Mouse (Mus musculus) myocyte (in vitro differentiated cells): ENCODE data around the gene Mtmr3.

Experiments
- CEBPB ChIP-seq: IDR thresholded peaks from 2 replicates; pipeline ENCODE4 v1.6.1; 2011; ENCODE audit warnings: mild to moderate bottlenecking, moderate library complexity; ENCODE audit not compliant: poor library complexity, insufficient read depth, severe bottlenecking
- E2F4 ChIP-seq: IDR thresholded peaks from one replicate; pipeline ENCODE4 v1.6.1; 2011; ENCODE audit warnings: mild to moderate bottlenecking, control low read depth, moderate library complexity; ENCODE audit not compliant: insufficient read depth
- MAX ChIP-seq: IDR thresholded peaks from one replicate; pipeline ENCODE4 v1.6.1; 2011; ENCODE audit warnings: low read depth, mild to moderate bottlenecking, control low read depth
- MYOG ChIP-seq, 3 experiments: IDR thresholded peaks; one replicate each; pipeline ENCODE4 v1.6.1; 2011; ENCODE audit warnings: control low read depth in 2 of 3, low read depth in 2 of 3, mild to moderate bottlenecking in 2 of 3; ENCODE audit not compliant: insufficient read length in 2 of 3, control insufficient read depth in 1 of 3, insufficient read depth in 1 of 3
- POLR2A ChIP-seq: IDR thresholded peaks from one replicate; pipeline ENCODE4 v1.6.1; 2011; ENCODE audit warnings: low read depth, mild to moderate bottlenecking, control low read depth, moderate library complexity; ENCODE audit not compliant: insufficient read length
- POLR2AphosphoS2 ChIP-seq: IDR thresholded peaks from one replicate; pipeline ENCODE4 v1.6.1; 2011; ENCODE audit warnings: low read depth, control low read depth; ENCODE audit not compliant: insufficient read length
- SRF ChIP-seq: IDR thresholded peaks from one replicate; pipeline ENCODE4 v1.6.1; 2011; ENCODE audit warnings: low read depth; ENCODE audit not compliant: control insufficient read depth, insufficient read length
- TCF12 ChIP-seq: IDR thresholded peaks from one replicate; pipeline ENCODE4 v1.6.1; 2011; ENCODE audit warnings: mild to moderate bottlenecking, control low read depth; ENCODE audit not compliant: poor library complexity, insufficient read depth, severe bottlenecking
- USF1 ChIP-seq: IDR thresholded peaks from one replicate; pipeline ENCODE4 v1.6.1; 2011; ENCODE audit warnings: low read depth, mild to moderate bottlenecking, control low read depth, moderate library complexity

GRCm38 (mm10) chr11:4482641-4483040 is 112.0 kb downstream of the Mtmr3 start:
- no peak for TF ChIP-seq POLR2A
- TF ChIP-seq MAX: no peak
- TF ChIP-seq USF1: no peak
- TF ChIP-seq E2F4: no peak
- no peak for TF ChIP-seq POLR2AphosphoS2
- no peak for TF ChIP-seq SRF
- no peak for TF ChIP-seq MYOG (IDR thresholded peaks at IDR 0.05; ENCODE audit: control insufficient read depth in 1 of 3, insufficient read depth in 1 of 3, insufficient read length in 2 of 3, low read depth in 2 of 3)
- TF ChIP-seq CEBPB: no peak
- no peak for TF ChIP-seq TCF12
